Mouse (Mus musculus): ENCODE results near the gene Helz.

- peak; percentile 13; the same call in 1 of the 2 replicates for TF ChIP-seq CTCF (IDR thresholded peaks at IDR 0.05; ENCODE audit: borderline replicate concordance, insufficient read depth, low read depth, low read length)
- no peak for TF ChIP-seq POLR2A (IDR thresholded peaks at IDR 0.05; ENCODE audit: borderline replicate concordance, insufficient read depth, low read length)
Observed at GRCm38 (mm10) chr11:107683544-107684465, 136.1 kb downstream of the Helz start.

Measured in cerebellum, adult 2 months (tissue).